Mouse (Mus musculus): ENCODE measurements around the gene H2-Q6.
"Not testable (repeated sequence)": the region's sequence is repeated elsewhere in the genome, so short reads cannot be mapped to it uniquely, and the experiment has no call there.

H2-Q6 gene

DNA sequence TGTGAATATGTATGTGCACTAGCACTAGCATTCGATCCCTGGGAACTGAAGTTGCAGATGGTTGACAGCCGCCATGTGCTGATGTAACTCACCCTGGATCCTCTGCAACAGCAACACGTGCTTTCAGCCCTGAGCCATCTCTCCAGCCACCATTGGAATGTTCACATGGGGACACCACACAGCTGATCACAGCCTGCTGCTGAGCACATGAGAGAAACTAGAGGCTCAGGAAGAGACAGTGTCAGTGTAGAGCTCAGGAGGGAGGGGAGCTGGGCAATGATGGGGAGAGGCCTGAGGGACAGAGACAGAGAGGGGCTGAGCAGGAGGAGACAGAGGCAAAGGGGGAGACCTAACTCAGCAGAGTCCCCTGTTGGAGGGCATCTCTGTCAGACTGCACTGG is 10.9 kb downstream of the H2-Q6 start:
- peak in 1 of 2 experiments; percentile 17 for DNase-seq

DNA sequence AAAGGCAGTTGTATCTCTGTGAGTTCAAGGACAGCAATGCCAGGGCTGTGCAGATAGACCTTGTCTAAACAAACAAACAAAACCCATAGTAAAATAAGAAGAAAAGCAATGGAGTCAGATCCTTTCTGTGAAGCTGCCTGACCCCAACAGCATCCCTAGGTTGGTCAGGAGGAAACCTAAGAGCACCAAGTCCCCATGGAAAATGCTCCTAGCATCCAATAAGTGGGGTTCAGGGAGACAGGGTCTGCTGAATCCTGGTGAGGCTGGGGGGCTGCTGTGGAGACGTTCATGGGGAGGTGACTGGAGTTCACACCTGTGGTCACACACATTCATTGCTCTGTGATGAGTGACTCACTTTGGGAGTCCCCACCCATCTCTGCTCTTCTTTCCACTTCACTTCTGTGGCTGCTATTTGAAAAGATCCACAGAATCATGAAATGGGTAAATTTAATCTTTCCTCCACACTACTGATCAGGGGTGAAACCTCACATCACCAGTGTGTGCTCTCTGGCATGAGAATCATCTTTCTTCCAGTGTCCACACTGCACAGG is 12.8 kb downstream of the H2-Q6 start:
- peak in 1 of 2 experiments; percentile 26 for DNase-seq

DNA sequence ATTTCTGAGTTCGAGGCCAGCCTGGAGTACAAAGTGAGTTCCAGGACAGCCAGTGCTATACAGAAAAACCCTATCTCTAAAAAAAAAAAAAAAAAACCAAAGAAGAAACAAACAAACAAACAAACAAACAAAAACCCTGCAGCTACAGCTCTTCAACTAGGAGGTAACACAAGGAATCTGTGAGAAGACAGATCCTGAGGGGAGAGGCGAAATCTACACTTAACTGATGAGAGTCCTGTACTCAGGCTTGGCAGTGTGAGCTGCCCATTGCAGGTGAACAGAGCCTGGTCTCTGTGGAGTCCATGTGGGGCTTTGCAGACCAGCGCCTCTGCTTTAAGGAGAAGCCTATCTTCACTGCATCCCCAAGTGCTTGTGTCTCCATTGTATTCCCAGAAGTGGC is 13.7 kb downstream of the H2-Q6 start:
- DNase-seq = not testable (repeated sequence)

DNA sequence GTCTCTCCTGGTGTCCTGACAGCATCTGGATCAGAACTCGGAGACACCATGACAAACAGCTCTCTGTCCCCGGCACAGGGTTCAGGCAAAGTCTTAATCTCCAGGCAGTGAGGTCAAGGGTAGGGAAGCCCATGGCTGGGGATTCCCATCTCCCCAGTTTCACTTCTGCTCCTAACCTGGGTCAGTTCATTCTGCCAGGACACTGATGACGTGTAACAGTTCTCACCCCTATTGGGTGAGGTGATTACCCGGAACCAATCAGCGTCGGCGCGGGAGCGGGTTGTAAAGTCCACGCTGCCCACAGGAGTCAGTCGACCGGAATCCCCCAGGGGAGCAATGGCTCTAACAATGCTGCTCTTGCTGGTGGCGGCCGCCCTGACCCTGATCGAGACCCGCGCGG is 14.2 kb downstream of the H2-Q6 start, which contains the start of gene H2-Q7:
Gene H2-Q7, plus strand, starts transcription at position 271 of the 400 bp plus-strand sequence.
- DNase-seq = peak; percentile 97 to 99

DNA sequence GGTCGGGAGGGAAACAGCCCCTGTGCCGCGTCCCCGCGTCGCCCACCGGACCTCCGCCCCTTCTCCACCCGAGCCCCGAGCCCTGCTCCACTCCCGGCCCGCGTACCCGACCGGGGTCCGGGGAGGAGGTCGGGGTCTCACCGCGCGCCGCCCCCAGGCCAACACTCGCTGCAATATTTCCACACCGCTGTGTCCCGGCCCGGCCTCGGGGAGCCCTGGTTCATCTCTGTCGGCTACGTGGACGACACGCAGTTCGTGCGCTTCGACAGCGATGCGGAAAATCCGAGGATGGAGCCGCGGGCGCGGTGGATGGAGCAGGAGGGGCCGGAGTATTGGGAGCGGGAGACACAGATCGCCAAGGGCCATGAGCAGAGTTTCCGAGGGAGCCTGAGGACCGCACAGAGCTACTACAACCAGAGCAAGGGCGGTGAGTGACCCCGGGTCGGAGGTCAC is 14.7 kb downstream of the H2-Q6 start:
- not testable (repeated sequence) for DNase-seq

DNA sequence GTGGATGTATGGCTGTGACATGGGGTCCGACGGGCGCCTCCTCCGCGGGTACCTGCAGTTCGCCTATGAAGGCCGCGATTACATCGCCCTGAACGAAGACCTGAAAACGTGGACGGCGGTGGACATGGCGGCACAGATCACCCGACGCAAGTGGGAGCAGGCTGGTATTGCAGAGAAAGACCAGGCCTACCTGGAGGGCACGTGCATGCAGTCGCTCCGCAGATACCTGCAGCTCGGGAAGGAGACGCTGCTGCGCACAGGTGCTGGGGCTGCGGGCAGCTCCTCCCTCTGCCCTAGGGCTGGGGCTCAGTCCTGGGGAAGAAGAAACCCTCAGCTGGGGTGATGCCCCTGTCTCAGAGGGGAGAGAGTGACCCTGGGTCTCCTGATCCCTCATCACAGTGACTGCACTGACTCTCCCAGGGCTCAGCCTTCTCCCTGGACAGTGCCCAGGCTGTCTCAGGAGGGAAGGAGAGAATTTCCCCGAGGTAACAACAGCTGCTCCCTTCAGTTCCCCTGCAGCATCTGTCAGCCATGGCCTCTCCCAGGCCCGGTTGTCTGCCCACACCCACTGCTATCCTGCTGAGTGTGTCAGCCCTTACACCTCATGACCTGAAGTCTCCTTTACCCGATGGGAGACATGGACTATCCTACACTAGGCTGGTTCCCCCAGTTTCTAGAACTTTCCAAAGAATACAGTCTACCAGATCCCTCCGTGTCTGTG is 15.4 kb downstream of the H2-Q6 start:
- DNase-seq = peak in 1 of 2 experiments; percentile 22

DNA sequence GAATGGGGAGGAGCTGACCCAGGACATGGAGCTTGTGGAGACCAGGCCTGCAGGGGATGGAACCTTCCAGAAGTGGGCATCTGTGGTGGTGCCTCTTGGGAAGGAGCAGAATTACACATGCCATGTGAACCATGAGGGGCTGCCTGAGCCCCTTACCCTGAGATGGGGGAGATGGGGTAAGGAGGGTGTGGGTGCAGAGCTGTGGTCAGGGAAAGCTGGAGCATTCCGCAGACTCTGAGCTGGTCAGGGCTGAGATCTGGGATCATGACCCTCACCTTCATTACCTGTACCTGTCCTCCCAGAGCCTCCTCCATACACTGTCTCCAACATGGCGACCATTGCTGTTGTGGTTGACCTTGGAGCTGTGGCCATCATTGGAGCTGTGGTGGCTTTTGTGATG is 17.7 kb downstream of the H2-Q6 start:
- not testable (repeated sequence) for DNase-seq

DNA sequence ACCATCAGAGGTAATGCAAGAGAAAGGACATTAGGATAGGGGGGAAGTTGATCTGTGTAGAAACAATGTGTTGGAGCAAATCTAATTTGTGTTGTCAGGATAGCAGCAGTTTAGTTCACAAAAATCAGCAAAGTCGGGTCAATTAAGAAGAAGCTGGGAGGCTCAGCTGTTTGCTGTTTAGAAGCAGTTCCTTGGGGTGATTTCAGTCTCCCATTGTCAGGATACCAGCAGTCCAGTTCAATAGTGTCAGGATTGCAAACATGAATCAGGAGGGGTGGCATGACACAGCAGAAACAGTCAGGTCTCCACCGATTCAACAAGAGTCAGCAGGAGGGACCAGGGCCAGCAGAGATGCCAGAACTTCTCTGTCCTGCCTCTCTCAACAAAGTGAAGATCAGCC is 19.9 kb downstream of the H2-Q6 start:
- not testable (repeated sequence) for DNase-seq

DNA sequence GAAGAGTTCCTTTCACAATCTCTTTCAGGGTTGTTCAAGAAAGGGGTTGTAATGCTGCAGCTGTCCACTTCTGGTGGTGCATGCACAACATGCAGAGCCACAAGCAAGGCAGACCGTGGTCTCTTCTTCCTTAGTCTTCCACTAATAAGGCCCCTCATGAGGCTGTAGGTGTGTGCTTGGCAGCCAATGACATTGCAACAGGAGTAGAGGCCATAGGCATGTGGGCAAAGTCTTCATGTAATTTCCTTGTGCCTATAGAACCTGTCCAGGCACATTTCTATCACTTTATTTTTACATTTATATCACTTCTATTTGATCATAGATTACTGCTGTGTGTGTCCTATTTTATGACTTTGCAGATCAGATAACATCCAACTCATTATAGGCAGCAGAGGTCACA is 33.6 kb downstream of the H2-Q6 start:
- DNase-seq = not testable (repeated sequence)

DNA sequence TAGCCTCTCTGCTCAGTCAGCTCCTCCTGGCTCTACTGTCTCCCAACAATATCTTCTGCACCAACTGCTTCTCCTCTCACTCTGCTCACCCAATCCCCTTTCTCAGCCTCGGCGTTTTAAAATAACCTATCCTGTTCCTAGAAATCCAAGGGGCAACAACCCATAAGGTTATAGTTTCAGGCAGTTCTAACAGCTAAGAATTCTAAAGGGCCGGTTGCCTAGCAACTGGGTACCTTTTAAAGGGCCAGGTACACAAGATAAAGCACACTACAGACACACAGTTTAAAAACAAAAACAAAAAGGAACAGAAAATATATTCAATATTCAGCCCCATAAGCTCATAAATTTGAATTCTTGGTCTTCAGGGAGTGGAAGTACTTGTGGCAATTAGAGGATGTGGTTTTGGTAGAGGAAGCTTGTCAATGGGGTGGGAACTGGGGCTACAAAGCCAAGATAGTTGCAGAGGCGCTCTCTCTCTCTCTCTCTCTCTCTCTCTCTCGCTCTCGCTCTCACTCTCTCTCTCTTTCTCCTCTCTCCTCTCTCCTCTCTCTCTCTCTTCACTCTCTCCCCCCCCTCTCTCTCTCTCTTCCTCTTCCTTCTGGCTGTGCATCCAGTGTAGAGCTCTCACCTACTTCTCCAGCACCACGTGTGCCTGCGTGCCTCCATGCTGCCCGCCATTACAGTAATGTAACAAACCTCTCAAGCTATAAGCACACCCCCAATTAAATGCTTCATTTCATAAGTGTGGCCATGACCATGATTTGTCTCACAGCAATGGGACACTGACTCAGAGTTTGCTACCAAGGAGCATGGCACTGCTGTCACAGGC is 36.1 kb downstream of the H2-Q6 start:
- DNase-seq = peak in 1 of 2 experiments; percentile 0

DNA sequence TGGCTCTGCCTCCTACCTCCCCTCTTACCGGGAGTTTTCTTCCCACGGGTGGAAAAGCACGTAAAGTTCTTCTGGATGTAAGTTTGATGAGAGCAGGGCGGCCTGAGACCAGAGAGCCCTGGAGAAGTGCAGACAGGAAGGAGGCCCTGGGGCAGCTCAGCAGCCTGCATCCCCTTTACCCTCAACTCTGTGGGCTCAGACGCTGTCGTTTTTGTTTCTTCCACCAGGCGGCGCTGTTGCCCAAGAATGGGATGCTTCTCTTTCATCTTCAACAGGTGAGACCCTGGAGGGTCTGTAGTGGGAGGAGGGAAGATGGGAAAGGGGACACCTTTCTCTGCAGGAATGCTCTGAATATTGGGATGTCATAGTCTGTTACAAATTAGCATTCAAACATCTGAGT is 41.0 kb downstream of the H2-Q6 start:
- peak; percentile 52 to 53 for DNase-seq

DNA sequence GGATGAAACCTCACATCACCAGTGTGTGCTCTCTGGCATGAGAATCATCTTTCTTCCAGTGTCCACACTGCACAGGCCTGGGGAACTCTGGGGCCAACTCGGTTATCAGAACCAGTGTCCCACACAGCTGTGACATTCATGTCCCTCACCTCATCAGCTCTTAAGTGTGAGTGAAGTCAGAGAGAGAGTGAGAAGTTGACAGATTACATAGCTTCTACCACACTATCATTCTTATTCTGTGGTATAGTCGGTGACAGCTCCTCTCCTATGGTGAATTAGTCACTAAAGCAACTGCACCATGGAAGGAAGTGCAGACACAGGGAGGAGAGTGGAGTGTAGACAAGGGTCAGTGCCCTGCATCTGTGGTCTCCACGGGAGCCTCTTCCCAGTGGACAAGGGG is 44.3 kb downstream of the H2-Q6 start:
- not testable (repeated sequence) for DNase-seq

DNA sequence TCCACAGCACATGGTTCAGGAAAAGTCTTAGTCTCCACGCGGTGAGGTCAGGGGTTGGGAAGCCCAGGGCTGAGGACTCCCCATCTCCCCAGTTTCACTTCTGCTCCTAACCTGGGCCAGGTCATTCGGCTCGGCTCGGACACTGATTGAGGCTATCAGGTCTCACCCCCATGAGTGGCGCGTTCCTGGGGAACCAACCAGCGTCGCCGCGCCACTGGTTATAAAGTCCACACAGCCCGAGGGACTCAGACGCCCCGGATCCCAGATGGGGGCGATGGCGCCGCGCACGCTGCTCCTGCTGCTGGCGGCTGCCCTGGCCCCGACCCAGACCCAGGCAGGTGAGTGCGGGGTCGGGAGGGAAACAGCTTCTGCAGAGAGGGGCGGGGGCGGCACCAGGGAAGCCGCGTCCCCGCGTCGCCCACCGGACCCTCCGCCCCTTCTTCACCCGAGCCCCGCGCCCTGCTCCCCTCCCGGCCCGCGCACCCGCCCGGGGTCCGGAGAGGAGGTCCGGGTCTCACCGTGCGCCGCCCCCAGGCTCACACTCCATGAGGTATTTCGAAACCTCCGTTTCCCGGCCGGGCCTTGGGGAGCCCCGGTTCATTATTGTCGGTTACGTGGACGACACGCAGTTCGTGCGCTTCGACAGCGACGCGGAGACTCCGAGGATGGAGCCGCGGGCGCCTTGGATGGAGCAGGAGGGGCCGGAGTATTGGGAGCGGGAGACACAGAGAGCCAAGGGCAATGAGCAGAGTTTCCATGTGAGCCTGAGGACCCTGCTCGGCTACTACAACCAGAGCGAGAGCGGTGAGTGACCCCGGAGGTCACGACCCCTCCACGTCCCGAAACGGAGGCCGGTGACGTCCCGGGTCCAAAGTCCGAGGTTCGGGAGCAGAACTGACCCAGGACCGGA is 45.4 kb downstream of the H2-Q6 start, which contains the start of gene H2-Q10:
Gene H2-Q10, plus strand, starts transcription at position 248 of the 910 bp plus-strand sequence.
- no peak for DNase-seq
